Mouse (Mus musculus) embryonic fibroblast, embryonic 13.5 days (primary cell): ENCODE measurements at regions not wholly inside any gene's neighbourhood (a gene's known extent, or its start where the extent isn't known, plus 50 kb on each side); places are given as distances from the start of the nearest gene placed in this dataset.

Experiments used
- CTCF ChIP-seq: IDR thresholded peaks from 2 replicates; pipeline ENCODE4 v1.5.1; 2011; ENCODE audit warnings: mild to moderate bottlenecking, control low read depth, low read length, moderate library complexity, borderline replicate concordance; ENCODE audit not compliant: insufficient read depth
- POLR2A ChIP-seq: IDR thresholded peaks from 2 replicates; pipeline ENCODE4 v1.6.1; 2011; ENCODE audit warnings: low read depth, mild to moderate bottlenecking, control low read depth, low read length, moderate library complexity

DNA sequence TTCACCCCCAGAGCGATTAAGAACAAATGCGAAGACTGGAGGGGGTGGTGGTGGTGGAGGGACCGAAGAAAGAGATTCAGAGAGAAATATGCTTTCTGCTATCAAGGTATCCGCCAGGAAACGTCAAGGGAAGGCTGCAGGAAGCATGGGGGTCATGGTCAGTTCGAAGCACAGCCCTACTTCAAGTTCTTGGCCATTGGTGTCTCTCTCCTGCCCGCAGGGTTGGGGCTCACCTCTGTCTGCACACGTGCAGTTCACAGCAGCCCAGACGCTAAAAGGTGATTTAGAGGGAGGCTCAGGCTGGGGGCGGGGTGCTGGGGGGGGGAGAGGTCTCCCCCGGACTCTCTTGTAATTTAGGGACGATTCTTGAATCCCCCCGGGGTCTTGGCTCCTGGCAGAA, 533.1 kb upstream of the Tbx3 start:
- TF ChIP-seq POLR2A (no peak), CTCF (no peak)
